Mouse (Mus musculus) limb, embryonic 11.5 days (tissue): ENCODE results near the gene Tiam1. TPM values are rescaled to one million over a fixed set of nuclear protein-coding genes. Genes with fewer than 3 reads are reported as not detected.
A peak's percentile ranks its signal among the peaks of the same experiment; 100 is the strongest.

Experiments
- ATAC-seq: fragments of 200-750 bp; cut with Nextera tagmentation; 2 replicates; pipeline ENCODE4 v1.8.0; 2017; ENCODE audit warnings: low read depth; ENCODE audit not compliant: insufficient number of reproducible peaks, low FRiP score, low TSS enrichment
- DNase-seq: peaks from one replicate; pipeline ENCODE4 v3.0.0-alpha.2; 2015; ENCODE audit warnings: low spot score
- H3K27ac ChIP-seq: fragments of 300-500 bp; sonication (generic); replicated peaks from 2 replicates; pipeline ENCODE4 v1.5.1; 2014; ENCODE audit warnings: low read depth, mild to moderate bottlenecking, low read length
- H3K27me3 ChIP-seq: fragments of 300-500 bp; sonication (generic); 2 replicates; pipeline ENCODE4 v1.6.1; 2014; ENCODE audit warnings: mild to moderate bottlenecking, low read length, mixed read lengths; ENCODE audit not compliant: control insufficient read depth, insufficient read depth
- H3K36me3 ChIP-seq: fragments of 300-500 bp; sonication (generic); 2 replicates; pipeline ENCODE4 v1.6.1; 2014; ENCODE audit warnings: mild to moderate bottlenecking, low read length, moderate library complexity, mixed read lengths; ENCODE audit not compliant: control insufficient read depth, insufficient read depth
- H3K4me1 ChIP-seq: fragments of 300-500 bp; sonication (generic); 2 replicates; pipeline ENCODE4 v1.6.1; 2014; ENCODE audit warnings: low read length, mixed read lengths; ENCODE audit not compliant: control insufficient read depth, insufficient read depth
- H3K4me2 ChIP-seq: fragments of 300-500 bp; sonication (generic); 2 replicates; pipeline ENCODE4 v1.6.1; 2014; ENCODE audit warnings: low read depth, mild to moderate bottlenecking, moderate library complexity; ENCODE audit not compliant: severe bottlenecking
- H3K4me3 ChIP-seq: fragments of 300-500 bp; sonication (generic); 2 replicates; pipeline ENCODE4 v1.5.1; 2014; ENCODE audit warnings: low read depth, low read length
- H3K9ac ChIP-seq: fragments of 300-500 bp; sonication (generic); 2 replicates; pipeline ENCODE4 v1.6.1; 2014; ENCODE audit warnings: mild to moderate bottlenecking, low read length
- H3K9me3 ChIP-seq: fragments of 300-500 bp; sonication (generic); 2 replicates; pipeline ENCODE4 v1.6.1; 2016; ENCODE audit warnings: low read length; ENCODE audit not compliant: control insufficient read depth
- WGBS: fragments of 180-500 bp; shearing (Covaris S2); extraction: QIAGEN DNeasy Blood & Tissue Kit; methylation state at CpG from one replicate; pipeline ENCODE4 v1.1.7; 2014; 5-methylcytosine and 5-hydroxymethylcytosine counted together
- polyA plus RNA-seq: library from polyadenylated mRNA; unstranded; fragments of >200 nt; fragmentation: Nextera tagmentation; extraction: Ambion mirVana; gene quantifications from 2 replicates; pipeline ENCODE4 v1.2.1, GENCODE M21; 2014

The Tiam1 gene
- polyA plus RNA-seq, 1 experiment from 2014 or later, result 53.3 TPM

- 60% methylated on average over 12 of the region's 12 CpGs for WGBS
- Histone ChIP-seq H3K27ac (no peak overlapping the region), H3K36me3 (no peaks in the 10 kb centered on the region; the same call in 1 of the 2 replicates), H3K4me3 (no peak overlapping the region), H3K9ac (no peak overlapping the region), H3K9me3 (no peaks in the 10 kb centered on the region), H3K4me1 (no peaks in the 10 kb centered on the region), H3K27me3 (no peaks in the 10 kb centered on the region), H3K4me2 (no peak overlapping the region)
- DNase-seq (no peak), ATAC-seq (no peak)
Observed at GRCm38 (mm10) chr16:89825875-89826274, 317.7 kb downstream of the Tiam1 start.

- no peak overlapping the region for H3K9ac ChIP-seq
- DNase-seq, result no peak
- H3K27me3 ChIP-seq, result no peaks in the 10 kb centered on the region
- no peaks in the 10 kb centered on the region for H3K4me1 ChIP-seq
- no peaks in the 10 kb centered on the region for H3K9me3 ChIP-seq
- no peak overlapping the region for H3K4me3 ChIP-seq
- 0 out of 2 replicates have a peak, but pooled peaks cover 2% of the 10 kb centered on the region for H3K36me3 ChIP-seq
- no peak overlapping the region for H3K4me2 ChIP-seq
- no peak overlapping the region for H3K27ac ChIP-seq
- 88% methylated on average over 6 of the region's 6 CpGs for WGBS
- ATAC-seq, result no peak
Observed at GRCm38 (mm10) chr16:89822882-89823281, 320.7 kb downstream of the Tiam1 start.

DNA sequence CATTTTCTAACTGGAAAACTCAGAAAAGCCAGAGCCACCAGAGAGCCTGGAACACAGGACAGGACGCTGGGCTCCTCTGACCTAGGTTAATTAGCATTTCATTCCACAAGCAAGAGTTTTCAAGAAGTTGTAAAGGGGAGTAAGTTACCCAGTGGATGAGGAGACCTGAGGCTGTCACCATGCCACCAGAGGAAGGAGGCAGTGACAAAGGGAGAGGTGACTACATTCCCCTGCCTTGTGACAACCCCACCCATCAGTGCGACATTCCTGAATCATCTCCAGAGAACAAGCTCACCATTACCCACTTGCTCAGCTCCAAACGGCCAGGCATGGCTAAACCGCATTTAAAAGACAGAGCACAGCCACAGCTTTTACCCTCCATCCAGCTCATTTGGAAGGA lies 324.9 kb downstream of the Tiam1 start:
- no peak overlapping the region for H3K4me3 ChIP-seq
- DNase-seq (no peak), ATAC-seq (no peak)
- H3K4me2 ChIP-seq, result 0 out of 2 replicates have a peak overlapping the region, but pooled peaks have one; percentile 83
- no peak overlapping the region for H3K9ac ChIP-seq
- peaks cover 7% of the 10 kb centered on the region; the same call in 1 of the 2 replicates for H3K4me1 ChIP-seq
- H3K9me3 ChIP-seq, result no peaks in the 10 kb centered on the region
- WGBS, result 13% methylated on average over 4 of the region's 4 CpGs
- no peaks in the 10 kb centered on the region for H3K27me3 ChIP-seq
- 0 out of 2 replicates have a peak, but pooled peaks cover 2% of the 10 kb centered on the region for H3K36me3 ChIP-seq
- no peak overlapping the region for H3K27ac ChIP-seq

- ATAC-seq (peak; percentile 69), DNase-seq (peak; percentile 70)
- Histone ChIP-seq H3K4me3 (peak overlapping the region; percentile 27), H3K4me2 (peak overlapping the region; percentile 83), H3K27ac (no peak overlapping the region), H3K4me1 (peaks cover 7% of the 10 kb centered on the region; the same call in 1 of the 2 replicates), H3K27me3 (no peaks in the 10 kb centered on the region), H3K36me3 (0 out of 2 replicates have a peak, but pooled peaks cover 2% of the 10 kb centered on the region), H3K9ac (peak overlapping the region; percentile 41; the same call in 1 of the 2 replicates), H3K9me3 (no peaks in the 10 kb centered on the region)
- 1% methylated on average over 38 of the region's 38 CpGs for WGBS
Observed at GRCm38 (mm10) chr16:89817861-89818630, 325.5 kb downstream of the Tiam1 start.

DNA sequence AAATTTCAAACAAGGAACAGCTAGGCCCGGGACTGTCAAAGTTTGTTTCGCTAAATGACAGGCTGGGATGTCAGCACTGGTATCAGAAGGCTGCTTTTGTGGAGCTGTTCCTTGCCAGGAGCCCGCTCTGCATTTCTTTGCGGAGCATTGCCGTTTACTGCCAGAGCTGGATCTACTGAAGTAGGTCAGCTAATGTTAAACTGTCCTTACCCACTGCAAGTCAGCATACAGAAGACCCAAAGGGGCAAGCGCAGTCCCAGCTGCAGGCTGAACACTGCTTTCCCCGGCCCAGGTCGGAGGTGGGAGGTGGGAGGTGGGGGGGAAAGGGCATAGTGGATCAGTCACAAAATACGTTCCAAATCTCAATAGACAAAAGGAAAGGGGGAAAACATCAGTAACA lies 326.3 kb downstream of the Tiam1 start:
- peak overlapping the region; percentile 83; the same call in 1 of the 2 replicates for H3K4me2 ChIP-seq

GRCm38 (mm10) chr16:89816506-89817172 lies 326.9 kb downstream of the Tiam1 start:
- H3K4me3 ChIP-seq, result no peak overlapping the region
- H3K4me1 ChIP-seq, result peaks cover 7% of the 10 kb centered on the region; the same call in 1 of the 2 replicates
- no peak overlapping the region; the same call in 1 of the 2 replicates for H3K4me2 ChIP-seq
- peaks cover 4% of the 10 kb centered on the region; the same call in 1 of the 2 replicates for H3K36me3 ChIP-seq
- no peak overlapping the region for H3K27ac ChIP-seq
- DNase-seq, result no peak
- H3K9me3 ChIP-seq, result no peaks in the 10 kb centered on the region
- WGBS, result 43% methylated on average over 13 of the region's 13 CpGs
- ATAC-seq, result no peak
- no peak overlapping the region for H3K9ac ChIP-seq
- no peaks in the 10 kb centered on the region for H3K27me3 ChIP-seq

More for the DNA sequence above, 326.3 kb downstream of the Tiam1 start:
- WGBS, result 7% methylated on average over 9 of the region's 9 CpGs
- H3K9me3 ChIP-seq, result no peaks in the 10 kb centered on the region
- no peak overlapping the region for H3K27ac ChIP-seq
- no peak overlapping the region for H3K9ac ChIP-seq
- peaks cover 7% of the 10 kb centered on the region; the same call in 1 of the 2 replicates for H3K4me1 ChIP-seq
- ATAC-seq, result no peak
- no peaks in the 10 kb centered on the region for H3K27me3 ChIP-seq
- no peak for DNase-seq
- peak overlapping the region; percentile 27; the same call in 1 of the 2 replicates for H3K4me3 ChIP-seq
- H3K36me3 ChIP-seq, result peaks cover 4% of the 10 kb centered on the region; the same call in 1 of the 2 replicates

GRCm38 (mm10) chr16:89813536-89813935 lies 330.0 kb downstream of the Tiam1 start:
- peaks cover 7% of the 10 kb centered on the region; the same call in 1 of the 2 replicates for H3K4me1 ChIP-seq
- peaks cover 9% of the 10 kb centered on the region for H3K36me3 ChIP-seq
- WGBS, result 94% methylated on average over 9 of the region's 9 CpGs
- no peaks in the 10 kb centered on the region for H3K9me3 ChIP-seq
- H3K4me3 ChIP-seq, result no peak overlapping the region
- DNase-seq, result no peak
- H3K27ac ChIP-seq, result no peak overlapping the region
- H3K4me2 ChIP-seq, result no peak overlapping the region
- ATAC-seq, result no peak
- no peaks in the 10 kb centered on the region for H3K27me3 ChIP-seq
- no peak overlapping the region for H3K9ac ChIP-seq

GRCm38 (mm10) chr16:89812891-89813290 lies 330.7 kb downstream of the Tiam1 start:
- Histone ChIP-seq H3K4me3 (no peak overlapping the region), H3K36me3 (peaks cover 9% of the 10 kb centered on the region), H3K4me2 (no peak overlapping the region), H3K9me3 (no peaks in the 10 kb centered on the region), H3K4me1 (peaks cover 7% of the 10 kb centered on the region; the same call in 1 of the 2 replicates), H3K9ac (no peak overlapping the region), H3K27me3 (no peaks in the 10 kb centered on the region), H3K27ac (no peak overlapping the region)
- WGBS, result 85% methylated on average over 12 of the region's 12 CpGs
- DNase-seq, result no peak
- ATAC-seq, result no peak
